Mouse (Mus musculus) liver, adult 2 months (tissue): Measurements from ENCODE around the gene Tor2a.

ENCODE experiments used
- CTCF ChIP-seq: fragments of 200-500 bp; IDR thresholded peaks from 2 replicates; pipeline ENCODE4 v1.5.1; 2011; ENCODE audit warnings: low read depth, low read length, control low read depth
- POLR2A ChIP-seq: fragments of 200-500 bp; IDR thresholded peaks from 2 replicates; pipeline ENCODE4 v1.6.1; 2011; ENCODE audit warnings: low read length, control low read depth; ENCODE audit not compliant: insufficient read depth; ENCODE audit errors: extremely low read depth

DNA sequence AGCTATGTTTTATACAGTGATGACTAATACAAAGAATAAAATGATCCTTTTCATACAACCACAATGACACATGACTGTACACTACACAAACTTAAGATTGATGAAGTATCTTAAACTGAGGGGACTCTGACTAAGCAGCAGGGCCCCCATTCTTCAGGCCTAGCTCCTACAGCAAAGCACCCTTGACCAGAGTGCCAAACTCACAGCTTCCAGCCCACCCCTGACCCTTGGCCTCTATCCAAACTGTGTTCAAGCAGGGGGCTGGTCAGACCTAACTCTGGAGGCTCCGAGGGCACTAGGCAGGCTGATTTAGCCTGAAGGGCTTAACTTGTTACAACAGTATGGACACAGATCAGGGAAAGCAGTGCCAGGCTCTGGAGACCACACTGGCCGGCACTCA is 31.5 kb downstream of the Tor2a start:
- no peak for TF ChIP-seq CTCF
- no peak for TF ChIP-seq POLR2A
